Mouse (Mus musculus): Measurements from ENCODE around the gene Glod4.

Glod4 gene

DNA sequence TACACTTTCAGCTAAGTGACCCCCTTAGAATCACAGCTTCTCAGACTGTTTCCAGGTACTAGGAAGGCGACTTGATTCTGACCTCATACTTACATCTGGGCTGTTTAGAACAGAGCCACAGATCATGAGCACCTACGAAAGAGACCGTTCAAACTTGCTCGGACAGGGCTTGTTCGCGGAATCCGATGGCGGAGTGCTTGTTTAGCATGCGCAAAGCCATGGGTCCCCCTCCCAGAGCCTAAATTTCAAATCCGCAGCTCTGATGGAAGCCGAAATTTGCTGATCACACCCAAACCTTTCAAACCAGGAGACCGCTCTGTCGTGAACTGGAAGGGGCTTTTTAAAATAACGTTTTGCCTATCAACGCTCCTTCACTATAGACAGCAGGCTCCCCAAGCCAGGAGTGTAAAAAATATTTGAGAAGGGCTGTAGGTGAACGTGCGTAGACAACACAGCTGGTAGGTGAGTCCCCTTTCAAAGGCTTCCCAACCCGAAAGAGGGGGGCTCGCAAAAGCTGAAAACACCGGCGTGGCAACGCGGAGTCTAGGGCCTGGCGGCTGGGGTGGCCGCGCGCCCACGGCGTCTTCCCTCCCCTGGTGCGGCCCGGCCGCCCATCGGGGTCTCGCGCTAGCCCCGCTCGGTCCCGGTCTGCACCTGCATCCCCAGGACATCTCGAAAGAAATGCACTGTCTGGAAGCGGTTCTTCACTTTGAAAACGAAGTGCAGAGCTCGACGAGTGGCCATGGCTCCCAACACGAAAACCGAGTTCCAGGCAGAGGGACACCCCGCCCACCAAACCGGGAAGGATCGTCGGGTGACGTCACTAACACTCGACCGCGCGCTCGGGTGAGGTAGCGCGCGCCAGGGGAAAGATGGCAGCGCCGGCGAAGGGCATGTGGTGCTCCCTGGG, at the start of gene Glod4, which contains the start of gene Mrm3:
Glod4 (minus strand) TSS at position 825 of the 910 bp plus-strand sequence.
Mrm3 (plus strand) TSS at position 815 of the 910 bp plus-strand sequence.
- DNase-seq (ENCODE audit: low spot score) = peak; percentile 97

DNA sequence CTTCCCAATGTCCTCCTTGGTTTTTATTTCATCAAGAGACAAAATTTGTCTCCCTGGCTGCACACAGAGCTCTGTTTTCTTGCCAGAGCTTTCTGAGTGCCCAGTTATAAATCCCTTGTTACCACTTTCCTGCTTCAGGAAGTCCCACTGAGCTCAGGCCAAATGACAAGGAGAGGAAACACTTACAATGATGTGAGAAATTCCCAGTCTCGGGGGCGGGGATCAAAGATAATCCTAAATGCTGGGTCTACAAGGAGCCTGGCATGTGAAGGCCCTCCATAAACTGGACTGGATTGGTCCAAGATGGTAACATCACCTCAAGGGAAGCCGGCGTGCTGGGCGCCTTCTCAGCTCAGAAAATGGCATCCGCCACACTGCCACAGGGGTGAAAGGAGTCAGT, 49.3 kb upstream of the Glod4 start:
- DNase-seq (ENCODE audit: low spot score) = no peak

DNA sequence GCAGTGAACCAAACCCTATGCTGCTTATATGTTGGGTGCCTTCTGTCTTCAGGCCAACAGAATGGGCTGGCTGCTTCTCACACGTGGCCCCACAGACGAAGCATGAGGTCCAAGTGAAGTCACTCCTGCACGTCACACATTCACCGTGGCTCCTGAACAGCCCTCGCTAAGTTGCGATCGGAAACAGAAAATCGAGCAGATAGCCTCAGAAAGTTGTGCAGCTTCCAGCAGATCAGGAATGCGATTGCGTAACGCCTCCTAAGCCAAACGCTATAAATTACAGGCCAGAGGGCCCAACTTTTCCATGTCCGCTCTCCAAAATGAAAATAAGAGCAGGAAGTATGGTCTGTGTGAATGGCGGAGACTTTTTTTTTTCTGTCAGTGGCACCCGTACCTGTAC, 48.9 kb upstream of the Glod4 start:
- DNase-seq (ENCODE audit: low spot score) = no peak

DNA sequence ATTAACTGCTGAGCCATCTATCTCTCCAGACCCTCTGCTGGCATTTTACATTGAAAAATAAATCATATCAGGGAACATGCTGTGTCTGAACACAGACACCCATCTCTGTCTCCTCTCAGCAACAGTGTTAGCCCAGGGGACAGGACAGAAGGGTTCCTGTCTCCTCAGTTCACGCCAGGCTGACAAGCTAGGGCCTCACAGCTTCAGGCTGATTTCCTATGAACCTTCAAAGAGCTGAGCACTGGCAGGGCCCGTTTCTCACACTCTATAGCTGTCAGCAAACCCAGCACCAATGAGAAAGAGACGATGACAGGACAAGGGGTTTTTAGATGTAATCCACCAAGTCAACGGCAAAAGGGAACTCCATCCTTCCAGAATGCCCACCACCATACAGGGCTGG, 48.4 kb upstream of the Glod4 start:
- no peak for DNase-seq (ENCODE audit: low spot score)

DNA sequence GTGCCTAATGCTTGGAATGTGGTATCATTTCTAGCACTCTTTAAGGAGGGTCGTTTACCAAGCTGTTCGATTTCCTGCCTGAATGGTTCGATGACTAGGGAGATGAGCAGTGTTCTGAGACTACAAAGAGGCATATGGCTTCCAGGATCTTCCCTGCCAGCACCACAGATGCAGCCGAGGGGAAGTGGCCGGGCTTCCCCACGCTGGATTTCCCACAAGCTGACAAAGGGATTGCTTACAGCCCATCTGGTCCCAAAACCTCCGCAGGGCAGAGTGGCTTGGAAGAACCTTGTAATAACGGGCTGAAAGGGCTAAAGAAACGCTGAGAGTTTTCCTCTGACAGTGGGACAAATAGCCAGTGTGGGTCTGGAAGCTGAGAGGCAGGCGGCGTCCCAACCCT, 46.8 kb upstream of the Glod4 start:
- no peak for DNase-seq (ENCODE audit: low spot score)

DNA sequence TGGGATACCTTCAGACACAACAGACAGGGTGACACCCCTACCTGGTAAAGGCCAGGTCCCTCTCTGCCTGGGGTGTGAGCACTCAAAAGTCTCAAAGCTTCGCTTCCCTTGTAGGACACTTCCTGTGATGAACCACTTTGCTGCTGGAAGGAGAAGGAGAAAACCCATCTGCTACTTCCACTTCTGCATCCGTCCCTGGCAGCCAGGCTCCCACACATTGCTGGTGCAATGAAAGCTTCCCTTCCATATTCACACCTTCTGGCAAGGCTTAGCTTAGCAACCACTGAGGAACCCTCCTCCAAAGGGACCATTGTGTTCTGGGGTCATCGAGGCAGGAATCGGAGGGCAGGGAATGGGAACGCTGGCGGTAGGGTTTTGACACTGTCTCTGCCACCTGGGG, 45.1 kb upstream of the Glod4 start:
- DNase-seq (ENCODE audit: low spot score) = no peak

DNA sequence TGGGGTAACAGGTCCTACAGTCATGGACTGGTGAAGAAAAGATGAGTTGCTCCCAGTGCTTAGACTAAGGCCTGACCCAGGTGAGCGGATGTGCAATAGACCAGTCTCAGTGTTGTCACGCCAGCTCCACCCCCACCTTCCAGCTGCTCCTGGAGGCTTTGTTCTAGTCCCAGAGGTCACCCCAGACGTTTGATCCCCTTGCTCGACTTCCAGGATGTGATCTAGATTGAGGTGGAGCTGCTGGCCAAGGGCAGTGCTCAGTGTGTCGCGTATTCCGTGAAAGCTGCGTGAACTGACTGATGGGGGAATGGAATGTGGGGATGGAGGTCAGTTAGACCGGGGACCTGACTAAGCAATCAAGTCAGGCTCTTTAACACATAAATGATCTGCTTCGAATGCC, 43.8 kb upstream of the Glod4 start:
- no peak for DNase-seq (ENCODE audit: low spot score)

DNA sequence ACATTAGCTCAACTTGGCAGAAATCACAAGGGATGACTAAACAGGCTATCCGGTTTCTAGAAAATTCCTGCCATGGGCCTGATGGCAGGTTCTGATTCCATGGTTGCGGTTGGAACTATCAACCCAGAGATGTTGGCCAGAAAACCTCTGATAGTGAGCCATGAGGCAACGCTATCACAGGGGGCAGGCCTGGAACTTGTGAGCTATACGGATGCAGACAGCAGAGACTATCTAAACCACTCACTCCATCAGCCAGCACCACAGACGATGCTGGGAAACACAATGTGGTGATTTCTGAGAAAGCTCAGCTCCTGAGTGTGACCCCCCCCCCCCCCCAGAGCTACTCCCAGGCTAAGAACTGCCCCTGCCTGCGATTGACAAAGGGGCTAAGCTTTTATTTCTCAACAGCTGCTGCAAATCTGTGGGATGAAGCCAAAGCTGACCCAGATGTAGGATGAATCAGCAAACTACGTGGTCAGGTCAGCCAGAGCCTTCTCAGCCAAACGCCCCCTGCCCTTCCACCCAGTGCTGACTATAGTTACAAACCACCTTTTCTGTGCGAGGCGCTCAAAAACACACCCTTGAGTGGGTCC, 43.1 kb upstream of the Glod4 start:
- DNase-seq (ENCODE audit: low spot score) = no peak

DNA sequence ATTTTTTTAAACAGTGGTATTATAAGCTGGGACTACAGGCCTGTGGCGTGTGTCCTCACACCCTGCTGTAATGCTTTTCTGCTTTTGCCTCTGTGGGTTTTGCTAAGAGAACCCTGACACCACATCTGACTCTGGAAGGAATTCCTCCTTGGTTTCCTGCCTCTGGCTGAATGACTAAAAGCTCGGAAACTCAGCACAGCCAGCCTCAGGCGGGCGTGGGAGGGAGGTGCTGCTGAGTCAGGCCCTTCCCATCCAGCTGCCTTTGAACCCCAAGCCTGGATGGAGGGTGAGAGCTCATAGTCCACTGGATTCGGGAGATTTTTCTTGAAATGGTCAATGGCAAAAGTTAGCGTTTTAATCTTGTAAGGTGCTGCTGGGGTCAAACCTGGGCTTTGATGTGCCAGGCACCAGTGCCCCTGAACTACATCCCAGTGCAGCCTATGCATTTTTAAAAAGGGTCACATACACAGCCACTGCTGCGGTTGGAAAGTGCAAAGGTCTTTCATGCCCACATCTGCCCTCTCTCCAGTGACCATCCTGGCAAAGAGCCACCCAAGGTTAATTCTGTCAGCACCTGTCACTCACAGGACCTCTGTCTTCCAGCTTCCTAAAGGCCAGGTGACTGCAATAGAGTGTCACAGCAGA, 42.0 kb upstream of the Glod4 start:
- no peak for DNase-seq (ENCODE audit: low spot score)

DNA sequence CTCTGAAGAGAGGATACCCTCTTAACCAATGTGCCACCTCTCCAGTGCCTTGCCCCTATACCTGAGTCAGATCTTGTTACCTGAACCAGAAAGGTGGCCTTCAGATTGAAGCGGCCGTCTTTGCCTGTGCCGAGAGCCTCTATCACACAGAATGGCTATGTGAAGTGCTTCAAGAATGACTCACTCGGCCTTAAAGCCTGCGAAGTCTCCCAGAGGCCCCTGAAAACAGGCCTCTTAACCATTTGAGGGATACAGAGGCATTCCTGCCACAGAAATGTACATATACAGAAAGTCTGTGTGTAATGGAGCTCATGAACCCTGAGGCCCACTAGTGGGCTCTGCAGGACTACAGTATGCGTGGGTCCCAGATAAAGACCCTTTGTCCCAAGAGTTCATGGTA, 40.3 kb upstream of the Glod4 start:
- no peak for DNase-seq (ENCODE audit: low spot score)

DNA sequence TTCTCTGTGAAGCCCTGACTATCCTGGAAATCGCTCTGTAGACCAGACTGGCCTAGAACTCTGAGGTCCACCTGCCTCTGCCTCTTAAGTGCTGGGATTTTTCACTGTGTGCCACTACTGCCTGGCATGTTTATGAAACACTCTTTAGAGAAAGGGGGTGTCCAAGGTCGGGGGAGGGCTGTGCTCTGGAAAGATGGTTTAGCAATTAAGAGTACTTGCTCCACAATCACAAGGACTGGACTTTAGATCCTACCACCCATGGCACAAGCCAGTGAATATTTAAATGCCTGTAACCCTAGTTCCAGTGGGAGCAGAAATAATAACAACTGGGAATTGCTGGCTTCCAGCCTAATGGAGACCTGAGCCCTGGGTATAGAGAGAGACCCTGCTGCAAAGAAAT, 36.4 kb upstream of the Glod4 start:
- no peak for DNase-seq (ENCODE audit: low spot score)

DNA sequence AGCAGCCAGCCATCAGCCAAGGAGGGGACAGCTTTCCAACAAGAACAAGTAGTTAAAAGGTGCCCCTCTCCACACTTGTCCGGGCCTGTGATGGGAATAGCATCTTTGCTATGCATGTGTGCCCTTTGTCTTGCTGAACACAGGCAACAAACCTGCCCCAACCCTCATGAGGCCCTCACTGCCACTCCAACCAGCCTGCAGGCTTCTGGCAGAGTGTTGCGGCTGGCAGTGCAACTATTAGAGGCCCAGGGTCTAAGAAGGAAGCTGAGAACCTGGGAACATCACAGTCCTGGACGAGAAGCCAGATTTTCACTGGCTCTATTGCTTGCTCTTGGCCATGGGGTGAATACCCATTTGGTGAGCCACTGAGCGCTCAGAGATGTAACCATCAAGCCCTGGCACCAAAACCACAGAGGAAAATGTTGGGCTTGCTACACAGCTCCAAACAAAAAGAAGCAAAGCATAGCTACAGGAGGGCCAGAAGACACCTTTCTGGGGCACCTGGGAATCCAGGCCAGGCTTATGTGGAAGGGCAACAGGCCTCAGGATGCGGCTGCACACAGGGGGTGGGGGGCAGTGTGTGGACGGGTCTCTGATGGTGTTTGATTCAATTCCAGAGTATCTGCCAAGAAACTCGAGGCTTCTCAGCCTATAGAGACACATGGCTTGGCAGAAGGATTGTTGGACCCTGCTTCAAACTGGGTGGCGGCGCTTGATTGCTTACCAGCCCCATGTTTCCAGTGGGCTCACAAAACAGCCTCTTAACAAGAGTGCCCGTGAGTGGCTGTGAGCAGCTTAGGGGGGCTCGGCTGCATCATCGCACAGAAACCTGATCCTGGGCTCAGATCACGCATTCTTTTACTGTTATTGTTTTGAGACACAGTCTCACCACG, 35.7 kb upstream of the Glod4 start:
- DNase-seq (ENCODE audit: low spot score) = no peak

DNA sequence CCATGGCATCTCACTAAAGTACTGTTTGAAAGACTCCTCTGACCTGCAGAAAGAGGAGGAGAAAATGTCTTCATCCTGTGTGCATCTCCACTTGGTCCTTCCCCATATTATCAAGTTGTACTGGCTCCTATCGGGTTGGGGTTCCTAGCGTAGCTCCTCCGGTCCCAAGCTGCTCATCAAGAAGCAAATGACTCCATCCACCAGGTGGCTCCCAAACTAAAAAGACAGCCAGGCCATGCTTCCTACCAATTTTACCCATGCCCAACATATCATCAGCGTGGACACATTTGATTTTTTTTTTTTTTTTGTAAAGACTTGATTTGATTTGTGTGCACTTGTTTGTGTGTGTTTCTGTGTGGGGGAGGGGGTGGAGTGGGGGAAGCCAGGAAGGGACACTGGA, 28.9 kb upstream of the Glod4 start:
- DNase-seq (ENCODE audit: low spot score) = no peak

DNA sequence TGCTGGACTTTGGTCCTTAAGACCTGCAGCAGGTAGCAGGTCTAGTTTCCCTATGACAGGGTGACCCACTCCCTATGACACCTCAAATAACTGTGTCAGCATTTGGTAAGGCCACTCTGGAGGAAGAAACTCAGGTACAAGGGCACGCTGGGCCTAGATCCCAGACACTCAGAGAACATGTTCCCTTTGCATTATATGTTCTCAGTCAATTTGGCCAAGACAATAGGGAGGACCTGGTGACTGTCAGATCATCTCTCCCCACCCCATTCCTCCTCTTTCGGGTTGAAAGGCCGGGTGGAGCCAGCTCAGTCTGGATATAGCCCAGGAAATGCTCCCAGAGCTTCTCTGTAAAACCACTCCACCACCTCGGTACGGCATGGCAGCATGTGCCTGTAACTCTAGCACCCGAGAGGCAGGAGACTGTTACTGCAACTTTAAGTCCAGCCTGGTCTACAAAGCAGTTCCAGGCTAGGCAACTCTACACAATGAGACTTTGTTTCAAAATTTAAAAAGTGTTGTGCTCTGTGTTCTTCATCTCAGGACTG, 25.1 kb upstream of the Glod4 start:
- no peak for DNase-seq (ENCODE audit: low spot score)

DNA sequence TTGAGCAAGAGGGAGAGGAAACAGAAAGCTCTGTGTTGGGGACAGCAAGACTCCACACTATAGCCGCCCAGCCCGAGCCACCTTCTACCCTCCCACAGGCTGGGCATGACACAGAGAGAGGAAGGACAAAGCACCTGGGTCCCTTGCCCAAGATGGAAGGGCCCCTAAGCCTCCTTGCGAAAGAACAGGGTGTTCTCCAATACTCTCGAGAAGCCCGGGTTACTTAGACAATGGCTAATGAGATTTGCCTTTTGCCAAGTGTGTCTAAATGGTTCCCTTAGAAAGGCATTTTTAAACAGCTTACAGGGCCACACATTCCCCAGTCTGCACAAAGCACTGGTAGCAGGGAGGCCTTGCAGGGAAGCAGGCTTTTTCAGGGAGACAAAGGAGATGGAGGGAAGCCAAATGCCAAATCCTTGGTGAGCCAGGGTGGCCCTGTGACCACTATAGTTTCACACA, 24.5 kb upstream of the Glod4 start:
- DNase-seq (ENCODE audit: low spot score) = no peak

DNA sequence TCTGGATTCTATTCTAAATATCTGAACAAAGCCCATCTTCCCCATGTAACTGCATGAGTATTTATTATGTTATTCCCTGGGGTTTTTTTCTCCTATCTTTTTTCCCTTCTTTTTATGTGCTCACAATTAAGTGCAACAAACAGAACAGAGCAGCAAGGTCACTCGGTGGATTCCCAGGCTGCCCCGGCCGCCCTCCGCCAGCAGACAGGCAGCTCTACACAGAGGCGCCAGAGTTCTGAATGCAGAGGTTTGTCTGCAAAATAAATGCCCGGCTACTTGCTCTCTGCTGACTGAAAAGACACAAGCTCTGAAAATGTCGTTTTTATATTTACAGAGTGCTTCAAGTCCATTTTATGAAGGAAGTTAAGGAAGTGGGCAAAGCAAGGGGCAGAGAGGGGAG, 24.0 kb upstream of the Glod4 start:
- no peak for DNase-seq (ENCODE audit: low spot score)

DNA sequence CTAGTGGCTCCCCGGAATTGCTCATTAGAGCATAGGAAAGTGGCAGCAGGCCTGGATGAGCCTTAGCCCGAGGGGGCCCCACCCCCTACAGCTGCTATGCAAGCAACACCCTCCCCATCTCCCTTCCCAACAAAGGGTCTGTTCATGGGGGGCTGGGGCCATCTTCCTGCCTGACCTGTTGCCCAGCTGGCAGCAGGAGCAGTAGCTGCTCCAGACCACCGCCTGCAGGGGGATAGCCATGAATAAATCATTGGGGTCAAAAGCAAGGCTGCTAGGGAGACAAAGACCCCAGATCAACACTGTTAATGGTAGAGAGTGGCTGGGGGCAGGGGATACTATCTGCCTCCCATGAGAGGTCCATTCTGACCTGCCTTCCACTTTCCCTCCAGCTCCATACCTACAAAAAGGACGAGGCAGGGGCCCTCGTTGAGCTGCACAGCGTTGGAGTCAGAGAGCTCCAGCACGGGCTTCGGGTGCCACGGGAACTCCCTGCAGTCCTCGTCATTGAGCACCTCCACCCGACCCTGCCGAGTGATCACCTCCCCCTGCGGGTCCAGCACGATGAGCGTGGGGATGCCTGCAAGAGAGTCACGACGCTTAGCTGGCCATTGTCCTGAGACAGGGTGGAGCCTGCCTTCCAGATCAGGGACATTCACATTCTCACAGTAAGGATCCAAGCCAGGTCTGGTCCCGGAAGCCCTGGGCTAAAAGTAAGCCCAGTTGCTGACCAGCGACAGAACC, 19.3 kb upstream of the Glod4 start:
- no peak for DNase-seq (ENCODE audit: low spot score)

DNA sequence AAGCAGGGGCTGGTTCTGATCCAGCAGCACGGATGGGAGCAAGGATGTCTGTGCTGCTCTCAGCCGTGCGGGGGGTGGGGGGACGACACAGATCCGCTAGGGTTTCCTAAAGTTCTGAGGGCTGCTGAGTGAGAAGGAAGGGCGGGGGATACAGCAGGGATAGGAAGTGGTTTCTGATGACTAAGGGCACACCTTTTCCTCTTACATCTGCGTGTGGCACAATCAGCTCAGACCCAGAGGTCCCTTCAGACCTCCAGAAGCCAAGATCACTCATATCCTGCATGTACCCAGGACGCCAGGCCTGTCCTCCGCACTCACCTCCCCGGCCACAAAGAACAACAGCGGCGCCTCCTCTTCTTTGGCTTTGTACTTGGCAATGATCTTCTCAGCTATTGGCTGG, 17.7 kb upstream of the Glod4 start:
- DNase-seq (ENCODE audit: low spot score) = no peak

DNA sequence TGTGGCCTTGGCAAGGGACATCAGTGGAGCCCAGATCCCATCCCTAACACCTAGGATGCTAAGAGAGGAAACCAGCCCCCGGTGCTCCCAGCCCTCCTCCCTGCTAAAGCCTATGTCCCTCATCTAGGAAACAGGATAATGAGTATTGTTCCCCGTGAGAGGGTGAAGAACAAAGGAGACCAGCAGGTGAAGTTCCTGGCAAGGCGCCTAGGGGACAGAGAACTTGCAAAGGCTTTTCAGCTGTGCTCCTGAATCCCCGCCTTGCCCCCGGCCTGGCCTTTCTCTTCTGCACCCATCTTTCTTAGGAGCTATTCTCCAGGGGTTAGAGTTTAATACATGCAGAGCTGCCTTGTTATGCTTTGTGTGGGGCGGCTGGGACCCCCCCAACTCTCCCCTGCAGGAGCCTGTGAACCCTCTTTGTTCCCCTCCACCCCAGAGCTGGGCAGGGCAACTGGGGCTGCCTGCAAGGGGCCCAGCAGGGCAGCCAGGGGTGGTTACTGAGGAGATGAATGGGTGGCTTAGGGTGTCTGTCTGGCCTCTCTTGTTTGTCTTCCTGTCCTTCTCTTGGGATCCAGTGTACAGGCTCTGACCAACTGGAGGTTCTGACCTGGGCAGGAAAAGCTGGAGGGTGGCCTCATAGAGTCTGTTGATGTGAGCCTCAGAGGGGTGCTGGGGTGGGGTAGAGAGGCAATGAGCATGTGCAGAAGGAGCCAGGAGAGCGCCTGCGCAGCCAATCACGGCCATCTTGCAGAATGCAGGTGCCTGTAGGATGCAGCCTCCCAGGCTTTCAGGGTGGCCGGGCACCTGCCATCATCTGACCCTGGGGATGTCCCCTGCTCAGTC, 16.9 kb upstream of the Glod4 start:
- no peak for DNase-seq (ENCODE audit: low spot score)

DNA sequence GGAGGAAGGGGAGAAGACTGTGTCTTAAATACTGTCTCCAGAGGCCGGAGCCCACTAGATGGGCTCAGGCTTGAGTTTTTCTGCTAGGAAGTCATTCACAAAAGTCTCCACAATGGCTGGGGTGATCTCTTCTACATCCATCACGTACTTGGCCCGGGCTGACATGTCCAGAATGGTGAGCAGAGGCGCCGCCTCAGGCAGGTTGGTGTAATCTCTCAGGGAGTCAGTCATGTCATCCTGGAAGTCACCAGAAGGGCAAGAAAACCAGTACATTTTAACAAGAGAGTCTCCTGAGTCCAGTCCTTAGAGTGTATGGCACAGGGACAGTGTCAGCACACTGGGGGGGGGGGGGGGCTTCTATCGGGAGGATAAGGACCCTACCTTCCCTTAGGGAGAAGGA, 15.0 kb upstream of the Glod4 start:
- DNase-seq (ENCODE audit: low spot score) = no peak

All from testis, postnatal 10 days (tissue).